Comparison of ENCODE assay signal across 13 mouse cellular contexts in the genomic region with DNA sequence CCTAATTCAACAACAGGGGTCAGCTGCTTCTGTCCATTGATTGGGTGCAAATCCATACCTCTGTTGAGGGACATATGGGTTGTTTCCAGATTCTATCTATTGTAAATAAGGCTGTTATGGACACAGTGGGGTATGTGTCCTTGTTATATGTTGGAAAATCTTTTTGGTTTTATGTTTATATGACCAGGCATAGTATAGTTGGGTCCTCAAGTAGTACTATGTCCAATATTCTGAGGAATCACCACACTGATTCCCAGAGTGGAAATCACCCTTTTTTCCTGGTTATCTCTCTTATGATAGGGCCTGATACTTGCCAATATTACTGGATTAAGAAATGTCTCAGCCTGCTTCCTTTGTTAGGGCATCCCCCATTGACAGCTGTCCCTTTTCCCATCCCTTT.
"Had no signal": no experiment of that assay in that cellular context is flagged by ENCODE, and none has a peak within 500 bp of the region (broad histone marks: within the 10 kb centered on the region; RNA-seq: fewer than 3 reads in every experiment).

No protein-coding gene starts in this region.

- H3K4me2 ChIP-seq: limb, embryonic 13.5 days had no signal

- H3K4me1 ChIP-seq: limb, embryonic 13.5 days had no signal

- H3K27me3 ChIP-seq: limb, embryonic 13.5 days had no signal

- H3K4me3 ChIP-seq: layer of hippocampus, adult 2 months; limb, embryonic 13.5 days; myocyte had no signal

- DNase-seq: kidney, adult 18-20 months; kidney, postnatal 10 days; kidney, postnatal 4 days; left cerebral cortex, postnatal 4 days; lung, adult 18-20 months; right cerebral cortex, postnatal 4 days; spleen, adult 18-20 months; thymus, adult 18-20 months; thymus, postnatal 14 days had no signal

- H3K9me3 ChIP-seq: limb, embryonic 13.5 days had no signal

- H3K27ac ChIP-seq: layer of hippocampus, adult 2 months; limb, embryonic 13.5 days; liver, embryonic 14.5 days had no signal

- H3K36me3 ChIP-seq: limb, embryonic 13.5 days had no signal

- H3K9ac ChIP-seq: limb, embryonic 13.5 days; liver, embryonic 14.5 days had no signal
